Mouse (Mus musculus) thymus, adult 2 months (tissue): ENCODE measurements around the gene Nras. TPM values are rescaled to one million over a fixed set of nuclear protein-coding genes. Genes with fewer than 3 reads are reported as not detected.

Experiments
- DNase-seq: peaks from one replicate; pipeline ENCODE4 v3.0.0; 2021
- H3K27ac ChIP-seq: fragments of 200-500 bp; 2 replicates; pipeline ENCODE4 v1.5.1; 2012; ENCODE audit warnings: low read length, control low read depth; ENCODE audit not compliant: control insufficient read depth, insufficient read depth
- H3K27me3 ChIP-seq: fragments of 200-500 bp; 2 replicates; pipeline ENCODE4 v1.6.1; 2012; ENCODE audit warnings: mild to moderate bottlenecking, low read length, moderate library complexity, mixed read lengths; ENCODE audit not compliant: control insufficient read depth, insufficient read depth
- H3K36me3 ChIP-seq: fragments of 200-500 bp; 2 replicates; pipeline ENCODE4 v1.6.1; 2012; ENCODE audit warnings: mild to moderate bottlenecking, low read length, moderate library complexity; ENCODE audit not compliant: control insufficient read depth, insufficient read depth
- H3K4me1 ChIP-seq: fragments of 200-500 bp; replicated peaks from 2 replicates; pipeline ENCODE4 v1.6.1; 2012; ENCODE audit warnings: low read length; ENCODE audit not compliant: control insufficient read depth, insufficient read depth
- H3K4me3 ChIP-seq: fragments of 200-500 bp; 2 replicates; pipeline ENCODE4 v1.5.1; 2012; ENCODE audit warnings: mild to moderate bottlenecking, low read length, control low read depth, moderate library complexity; ENCODE audit not compliant: control insufficient read depth, insufficient read depth
- CTCF ChIP-seq: fragments of 200-500 bp; IDR thresholded peaks from 2 replicates; pipeline ENCODE4 v1.5.1; 2012; ENCODE audit warnings: mild to moderate bottlenecking, control low read depth, low read length, moderate library complexity, borderline replicate concordance; ENCODE audit not compliant: control insufficient read depth, poor library complexity, insufficient read depth; ENCODE audit errors: extremely low read depth
- POLR2A ChIP-seq: fragments of 200-500 bp; IDR thresholded peaks from 2 replicates; pipeline ENCODE4 v1.6.1; 2012; ENCODE audit warnings: mild to moderate bottlenecking, low read length, control low read depth, moderate library complexity; ENCODE audit not compliant: control insufficient read depth, poor library complexity, insufficient read depth; ENCODE audit errors: extremely low read depth
- WGBS: fragments of 180-500 bp; shearing (Covaris S2); methylation state at CpG from one replicate; pipeline ENCODE4 v1.1.7; 2018; 5-methylcytosine and 5-hydroxymethylcytosine counted together
- polyA plus RNA-seq: library from polyadenylated mRNA; depleted of rRNA; stranded (reverse); fragments of >200 nt; gene quantifications from 2 replicates; pipeline ENCODE4 v1.2.3, GENCODE M21; 2012; rRNA removed

Gene Nras
- 41.0 and 43.4 TPM in 2 replicates for polyA plus RNA-seq

- peak within 1 kb of the TSS; percentile 95 for H3K4me3 ChIP-seq
- DNase-seq: peak; percentile 95
- peaks cover 5% of the 10 kb centered on the region for H3K4me1 ChIP-seq
- TF ChIP-seq CTCF (0 out of 2 replicates have a peak, but pooled peaks have one; percentile 17), POLR2A (peak; percentile 56; the same call in 1 of the 2 replicates)
- H3K36me3 ChIP-seq: peaks cover 68% of the 10 kb centered on the region
- H3K27me3 ChIP-seq: no peaks in the 10 kb centered on the region
- H3K27ac ChIP-seq: peak within 1 kb of the TSS; percentile 78; the same call in 1 of the 2 replicates
- 2% methylated on average over 46 of the region's 46 CpGs for WGBS
Observed at GRCm38 (mm10) chr3:103058207-103059157, at the start of gene Nras. Nras (plus strand) TSS chr3:103058285.

GRCm38 (mm10) chr3:103017350-103017749, 40.7 kb upstream of the Nras start:
- Histone ChIP-seq H3K4me3 (no peak overlapping the region), H3K4me1 (peaks cover 5% of the 10 kb centered on the region; the same call in 1 of the 2 replicates), H3K27me3 (no peaks in the 10 kb centered on the region), H3K36me3 (no peaks in the 10 kb centered on the region), H3K27ac (no peak overlapping the region)
- 47% methylated on average over 2 of the region's 2 CpGs for WGBS
- TF ChIP-seq CTCF (no peak), POLR2A (no peak)
- no peak for DNase-seq

- WGBS: 98% methylated on average over 2 of the region's 2 CpGs
- no peak for TF ChIP-seq POLR2A
- no peak for TF ChIP-seq CTCF
Observed at GRCm38 (mm10) chr3:103019462-103019861, 38.6 kb upstream of the Nras start.

GRCm38 (mm10) chr3:103020249-103020942, 37.7 kb upstream of the Nras start, which contains the start of gene Csde1:
Csde1 (plus strand) TSS chr3:103020426.
- H3K36me3 ChIP-seq: no peaks in the 10 kb centered on the region
- peaks cover 5% of the 10 kb centered on the region; the same call in 1 of the 2 replicates for H3K4me1 ChIP-seq
- peak within 1 kb of the TSS; percentile 88 for H3K27ac ChIP-seq
- H3K4me3 ChIP-seq: peak within 1 kb of the TSS; percentile 89
- DNase-seq: peak; percentile 96
- H3K27me3 ChIP-seq: no peaks in the 10 kb centered on the region
- under 1% methylated on average over 55 of the region's 55 CpGs for WGBS
- TF ChIP-seq CTCF (peak; percentile 46; the same call in 1 of the 2 replicates), POLR2A (peak; percentile 95)

More at GRCm38 (mm10) chr3:103019462-103019861, 38.6 kb upstream of the Nras start:
- Histone ChIP-seq H3K4me1 (peaks cover 5% of the 10 kb centered on the region; the same call in 1 of the 2 replicates), H3K27ac (no peak overlapping the region), H3K4me3 (no peak overlapping the region), H3K36me3 (no peaks in the 10 kb centered on the region), H3K27me3 (no peaks in the 10 kb centered on the region)
- no peak for DNase-seq

- H3K36me3 ChIP-seq: no peaks in the 10 kb centered on the region
- WGBS: under 1% methylated on average over 37 of the region's 37 CpGs
- H3K27me3 ChIP-seq: no peaks in the 10 kb centered on the region
- TF ChIP-seq POLR2A (no peak), CTCF (no peak)
- H3K27ac ChIP-seq: peak overlapping the region; percentile 88
- H3K4me1 ChIP-seq: peaks cover 5% of the 10 kb centered on the region; the same call in 1 of the 2 replicates
- DNase-seq: peak; percentile 90
- H3K4me3 ChIP-seq: peak overlapping the region; percentile 89
Observed at GRCm38 (mm10) chr3:103020943-103021638, 37.0 kb upstream of the Nras start.

- peaks cover 2% of the 10 kb centered on the region; the same call in 1 of the 2 replicates for H3K4me1 ChIP-seq
- TF ChIP-seq POLR2A (no peak), CTCF (no peak)
- 89% methylated on average over 1 of the region's 1 CpGs for WGBS
Observed at GRCm38 (mm10) chr3:103026174-103026573, 31.9 kb upstream of the Nras start.

More at GRCm38 (mm10) chr3:103026174-103026573, 31.9 kb upstream of the Nras start:
- Histone ChIP-seq H3K36me3 (peaks cover 26% of the 10 kb centered on the region), H3K4me3 (no peak overlapping the region), H3K27me3 (no peaks in the 10 kb centered on the region), H3K27ac (no peak overlapping the region)
- peak; percentile 28 for DNase-seq
